Mouse (Mus musculus): ENCODE data around the gene Pmpca. TPM values are rescaled to one million over a fixed set of nuclear protein-coding genes. Genes with fewer than 3 reads are reported as not detected.
A peak's percentile ranks its signal among the peaks of the same experiment; 100 is the strongest.

Gene Pmpca
- total RNA-seq (2014; rRNA removed): 38.2 and 40.8 TPM in 2 replicates
- polyA plus RNA-seq (2012; rRNA removed): 35.7 and 52.0 TPM in 2 replicates

- DNase-seq (ENCODE audit: extremely low read depth, low read depth, low spot score): peak; percentile 39
Observed at GRCm38 (mm10) chr2:26389154-26389690, at the start of gene Pmpca, which contains the start of gene Entr1. TSS of gene Pmpca (plus strand) at chr2:26389339. TSS of gene Entr1 (minus strand) at chr2:26389316.

GRCm38 (mm10) chr2:26341510-26341981, 47.6 kb upstream of the Pmpca start:
- H3K27ac ChIP-seq (replicated peaks; ENCODE audit: insufficient read depth, low read depth, low read length): peak overlapping the region; percentile 66
- H3K27me3 ChIP-seq (ENCODE audit: control insufficient read depth, insufficient read depth, low read length): no peaks in the 10 kb centered on the region
- H3K79me2 ChIP-seq (ENCODE audit: control insufficient read depth, insufficient read depth, low read length): no peaks in the 10 kb centered on the region
- TF ChIP-seq POLR2A (IDR thresholded peaks at IDR 0.05; ENCODE audit: extremely low read depth, insufficient read depth, low read length) (no peak), CTCF (IDR thresholded peaks at IDR 0.05; ENCODE audit: low read depth, low read length) (no peak)
- DNase-seq (ENCODE audit: extremely low read depth, low read depth, low spot score): no peak
- 0 out of 2 replicates have a peak, but pooled peaks cover 4% of the 10 kb centered on the region for H3K4me1 ChIP-seq (ENCODE audit: control insufficient read depth, insufficient read depth, low read length)
- no peak overlapping the region for H3K4me3 ChIP-seq (ENCODE audit: insufficient read depth, low read depth, low read length)
- H3K9ac ChIP-seq (ENCODE audit: low read depth, low read length): no peak overlapping the region
- 74% methylated on average over 2 of the region's 2 CpGs for WGBS
- H3K36me3 ChIP-seq (ENCODE audit: control insufficient read depth, insufficient read depth, low read length): no peaks in the 10 kb centered on the region

More at GRCm38 (mm10) chr2:26389154-26389690, at the start of gene Pmpca, which contains the start of gene Entr1:
- peaks cover 8% of the 10 kb centered on the region for H3K4me1 ChIP-seq (ENCODE audit: control insufficient read depth, insufficient read depth, low read length)
- TF ChIP-seq POLR2A (IDR thresholded peaks at IDR 0.05; ENCODE audit: extremely low read depth, insufficient read depth, low read length) (peak; percentile 78; the same call in 1 of the 2 replicates), CTCF (IDR thresholded peaks at IDR 0.05; ENCODE audit: low read depth, low read length) (no peak)
- peaks cover 13% of the 10 kb centered on the region; the same call in 1 of the 2 replicates for H3K79me2 ChIP-seq (ENCODE audit: control insufficient read depth, insufficient read depth, low read length)
- peak within 1 kb of the TSS; percentile 73 for H3K4me3 ChIP-seq (ENCODE audit: insufficient read depth, low read depth, low read length)
- no peaks in the 10 kb centered on the region for H3K27me3 ChIP-seq (ENCODE audit: control insufficient read depth, insufficient read depth, low read length)
- peak within 1 kb of the TSS; percentile 92 for H3K9ac ChIP-seq (ENCODE audit: low read depth, low read length)
- peak within 1 kb of the TSS; percentile 16; the same call in 1 of the 2 replicates for H3K27ac ChIP-seq (replicated peaks; ENCODE audit: insufficient read depth, low read depth, low read length)
- WGBS: under 1% methylated on average over 60 of the region's 60 CpGs
- H3K36me3 ChIP-seq (ENCODE audit: control insufficient read depth, insufficient read depth, low read length): peaks cover 21% of the 10 kb centered on the region

DNA sequence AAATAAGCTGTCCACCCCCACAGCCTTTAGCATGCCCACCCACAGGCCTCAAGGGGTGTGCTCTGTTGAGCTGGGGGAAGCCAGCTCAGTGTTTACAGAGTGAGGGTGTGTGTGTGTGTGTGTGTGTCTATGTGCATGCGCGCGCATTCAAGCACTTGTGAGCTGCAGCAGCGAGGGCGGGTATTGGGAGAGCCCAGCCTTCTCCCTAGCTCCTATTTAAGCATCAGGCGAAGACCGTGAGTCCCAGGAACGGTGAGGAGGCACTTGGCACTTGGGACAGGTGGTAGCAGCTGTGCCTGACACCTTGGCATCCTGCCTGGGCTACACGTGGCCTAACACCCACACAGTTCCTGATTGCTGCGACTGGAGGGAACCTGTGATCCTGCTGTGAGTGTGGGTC, 47.1 kb upstream of the Pmpca start:
- TF ChIP-seq POLR2A (IDR thresholded peaks at IDR 0.05; ENCODE audit: extremely low read depth, insufficient read depth, low read length): no peak
- no peak for TF ChIP-seq CTCF (IDR thresholded peaks at IDR 0.05; ENCODE audit: low read depth, low read length)
- Histone ChIP-seq H3K36me3 (ENCODE audit: control insufficient read depth, insufficient read depth, low read length) (no peaks in the 10 kb centered on the region), H3K9ac (ENCODE audit: low read depth, low read length) (peak overlapping the region; percentile 9; the same call in 1 of the 2 replicates), H3K4me1 (ENCODE audit: control insufficient read depth, insufficient read depth, low read length) (0 out of 2 replicates have a peak, but pooled peaks cover 4% of the 10 kb centered on the region), H3K4me3 (ENCODE audit: insufficient read depth, low read depth, low read length) (no peak overlapping the region), H3K27ac (replicated peaks; ENCODE audit: insufficient read depth, low read depth, low read length) (peak overlapping the region; percentile 66), H3K27me3 (ENCODE audit: control insufficient read depth, insufficient read depth, low read length) (no peaks in the 10 kb centered on the region), H3K79me2 (ENCODE audit: control insufficient read depth, insufficient read depth, low read length) (no peaks in the 10 kb centered on the region)
- WGBS: 13% methylated on average over 10 of the region's 10 CpGs
- no peak for DNase-seq (ENCODE audit: extremely low read depth, low read depth, low spot score)

DNA sequence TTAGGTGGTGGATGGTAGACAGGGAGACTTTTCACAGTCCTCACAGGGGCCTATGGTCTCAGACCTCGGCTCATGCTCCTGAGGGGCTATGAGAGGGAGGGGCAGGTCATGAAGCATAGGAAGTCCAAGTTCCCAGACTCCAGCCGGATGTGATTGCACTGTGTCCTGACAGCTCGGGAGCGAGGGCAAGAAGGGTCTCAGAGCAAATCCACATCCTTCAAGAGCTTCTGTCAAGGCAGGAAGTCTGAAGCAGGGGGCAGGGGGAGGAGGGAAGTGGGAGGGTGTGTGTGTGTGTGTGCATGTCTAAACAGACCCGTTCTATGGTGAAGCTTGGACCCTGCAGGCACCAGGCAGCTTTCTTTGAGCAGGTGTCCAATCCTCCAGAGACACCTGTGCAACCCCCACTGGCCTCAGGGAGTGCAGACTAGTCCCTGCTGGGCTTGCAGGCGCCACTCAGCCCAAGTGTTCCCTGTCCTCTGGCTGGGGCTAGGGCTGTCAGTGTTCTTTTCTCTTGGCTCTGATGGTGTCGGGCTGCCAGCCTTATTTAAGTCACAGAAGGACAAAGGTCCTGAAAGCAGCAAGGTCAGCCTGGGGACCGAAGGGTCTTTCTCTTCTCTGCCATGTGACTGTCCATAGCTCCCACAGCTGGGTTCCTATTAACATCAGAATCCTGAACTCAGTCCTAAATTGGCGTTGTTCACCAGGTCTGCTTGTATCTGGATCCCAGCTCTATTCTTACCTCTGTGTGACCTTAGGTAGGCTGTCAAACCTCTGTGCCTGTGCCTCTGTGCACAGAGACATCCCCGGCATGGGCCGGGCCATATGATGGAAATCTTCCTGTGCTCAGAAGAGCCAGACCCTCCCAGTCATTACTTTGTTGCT, 46.3 kb upstream of the Pmpca start:
- no peaks in the 10 kb centered on the region for H3K36me3 ChIP-seq (ENCODE audit: control insufficient read depth, insufficient read depth, low read length)
- H3K27ac ChIP-seq (replicated peaks; ENCODE audit: insufficient read depth, low read depth, low read length): peak overlapping the region; percentile 66
- H3K4me3 ChIP-seq (ENCODE audit: insufficient read depth, low read depth, low read length): no peak overlapping the region
- 65% methylated on average over 11 of the region's 11 CpGs for WGBS
- 0 out of 2 replicates have a peak overlapping the region, but pooled peaks have one; percentile 17 for H3K9ac ChIP-seq (ENCODE audit: low read depth, low read length)
- no peaks in the 10 kb centered on the region for H3K79me2 ChIP-seq (ENCODE audit: control insufficient read depth, insufficient read depth, low read length)
- TF ChIP-seq POLR2A (IDR thresholded peaks at IDR 0.05; ENCODE audit: extremely low read depth, insufficient read depth, low read length): no peak
- no peak for TF ChIP-seq CTCF (IDR thresholded peaks at IDR 0.05; ENCODE audit: low read depth, low read length)
- 0 out of 2 replicates have a peak, but pooled peaks cover 4% of the 10 kb centered on the region for H3K4me1 ChIP-seq (ENCODE audit: control insufficient read depth, insufficient read depth, low read length)
- no peaks in the 10 kb centered on the region for H3K27me3 ChIP-seq (ENCODE audit: control insufficient read depth, insufficient read depth, low read length)
- no peak for DNase-seq (ENCODE audit: extremely low read depth, low read depth, low spot score)

DNA sequence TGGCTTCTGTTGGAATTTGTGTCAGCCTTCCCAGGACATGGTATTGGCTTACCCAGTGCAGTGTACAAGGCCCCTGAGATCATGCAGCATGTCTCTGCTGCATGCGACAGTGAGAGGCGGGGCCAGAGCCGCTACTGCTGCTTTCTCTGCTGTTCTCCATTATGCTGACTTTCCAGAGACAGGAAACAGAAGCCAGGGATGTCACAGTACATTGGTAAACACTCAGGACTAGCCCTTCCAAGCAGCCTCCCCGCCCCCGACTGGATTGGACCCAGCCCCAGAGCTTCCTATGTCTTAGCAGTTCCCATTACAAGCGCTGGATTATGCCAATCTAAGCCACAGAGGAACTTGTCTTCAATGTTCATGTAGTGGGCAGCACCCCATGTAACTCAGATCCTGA, 40.9 kb upstream of the Pmpca start:
- no peak overlapping the region for H3K9ac ChIP-seq (ENCODE audit: low read depth, low read length)
- DNase-seq (ENCODE audit: extremely low read depth, low read depth, low spot score): peak; percentile 38
- no peak overlapping the region for H3K4me3 ChIP-seq (ENCODE audit: insufficient read depth, low read depth, low read length)
- H3K79me2 ChIP-seq (ENCODE audit: control insufficient read depth, insufficient read depth, low read length): peaks cover 4% of the 10 kb centered on the region; the same call in 1 of the 2 replicates
- 66% methylated on average over 6 of the region's 6 CpGs for WGBS
- H3K4me1 ChIP-seq (ENCODE audit: control insufficient read depth, insufficient read depth, low read length): peaks cover 12% of the 10 kb centered on the region
- H3K27ac ChIP-seq (replicated peaks; ENCODE audit: insufficient read depth, low read depth, low read length): peak overlapping the region; percentile 38
- TF ChIP-seq POLR2A (IDR thresholded peaks at IDR 0.05; ENCODE audit: extremely low read depth, insufficient read depth, low read length): no peak
- no peak for TF ChIP-seq CTCF (IDR thresholded peaks at IDR 0.05; ENCODE audit: low read depth, low read length)
- H3K27me3 ChIP-seq (ENCODE audit: control insufficient read depth, insufficient read depth, low read length): no peaks in the 10 kb centered on the region
- H3K36me3 ChIP-seq (ENCODE audit: control insufficient read depth, insufficient read depth, low read length): no peaks in the 10 kb centered on the region
